Mouse (Mus musculus) kidney, embryonic 16.5 days (tissue): Measurements from ENCODE around the gene Arel1. TPM values are rescaled to one million over a fixed set of nuclear protein-coding genes. Genes with fewer than 3 reads are reported as not detected.

ENCODE experiments used
- ATAC-seq: fragments of 200-750 bp; cut with Nextera tagmentation; 2 replicates; pipeline ENCODE4 v1.8.0; 2017; ENCODE audit warnings: moderate TSS enrichment; ENCODE audit not compliant: low FRiP score, low TSS enrichment
- H3K27ac ChIP-seq: fragments of 300-500 bp; sonication (generic); 2 replicates; pipeline ENCODE4 v1.5.1; 2014; ENCODE audit warnings: low read length
- H3K27me3 ChIP-seq: fragments of 300-500 bp; sonication (generic); 2 replicates; pipeline ENCODE4 v1.6.1; 2014; ENCODE audit warnings: low read length, control low read depth, mixed read lengths; ENCODE audit not compliant: insufficient read depth
- H3K36me3 ChIP-seq: fragments of 300-500 bp; sonication (generic); 2 replicates; pipeline ENCODE4 v1.6.1; 2014; ENCODE audit warnings: low read length, control low read depth, mixed read lengths; ENCODE audit not compliant: insufficient read depth
- H3K4me1 ChIP-seq: fragments of 300-500 bp; sonication (generic); 2 replicates; pipeline ENCODE4 v1.6.1; 2014; ENCODE audit warnings: low read length, control low read depth, mixed read lengths; ENCODE audit not compliant: insufficient read depth
- H3K4me2 ChIP-seq: fragments of 300-500 bp; sonication (generic); replicated peaks from 2 replicates; pipeline ENCODE4 v1.6.1; 2014; ENCODE audit warnings: low read depth, low read length
- H3K4me3 ChIP-seq: fragments of 300-500 bp; sonication (generic); 2 replicates; pipeline ENCODE4 v1.5.1; 2014; ENCODE audit warnings: mild to moderate bottlenecking, low read length
- H3K9ac ChIP-seq: fragments of 300-500 bp; sonication (generic); replicated peaks from 2 replicates; pipeline ENCODE4 v1.6.1; 2014; ENCODE audit warnings: low read length
- H3K9me3 ChIP-seq: fragments of 300-500 bp; sonication (generic); 2 replicates; pipeline ENCODE4 v1.6.1; 2016; ENCODE audit warnings: low read length, control low read depth
- WGBS: fragments of 180-500 bp; shearing (Covaris S2); extraction: QIAGEN DNeasy Blood & Tissue Kit; methylation state at CpG from one replicate; pipeline ENCODE4 v1.1.7; 2014; 5-methylcytosine and 5-hydroxymethylcytosine counted together
- polyA plus RNA-seq: library from polyadenylated mRNA; unstranded; fragments of >200 nt; fragmentation: Nextera tagmentation; extraction: Ambion mirVana; gene quantifications from 2 replicates; pipeline ENCODE4 v1.2.1, GENCODE M21; 2015

Gene Arel1
- polyA plus RNA-seq = 13.5 and 14.5 TPM in 2 replicates

- H3K4me1 ChIP-seq = peaks cover 20% of the 10 kb centered on the region
- no peaks in the 10 kb centered on the region for H3K9me3 ChIP-seq
- ATAC-seq = peak; percentile 79; the same call in 1 of the 2 replicates
- WGBS = under 1% methylated on average over 42 of the region's 42 CpGs
- H3K4me2 ChIP-seq = peak within 1 kb of the TSS; percentile 92
- peaks cover 20% of the 10 kb centered on the region for H3K36me3 ChIP-seq
- no peak within 1 kb of the TSS for H3K27ac ChIP-seq
- H3K9ac ChIP-seq = peak within 1 kb of the TSS; percentile 85
- no peaks in the 10 kb centered on the region for H3K27me3 ChIP-seq
- H3K4me3 ChIP-seq = peak within 1 kb of the TSS; percentile 72
These were observed at the start of gene Arel1, which contains the start of gene Fcf1 for GRCm38 (mm10) chr12:84970428-84971096. TSS of gene Arel1 (minus strand) at chr12:84970900. TSS of gene Fcf1 (plus strand) at chr12:84970897.

- H3K27me3 ChIP-seq = no peaks in the 10 kb centered on the region
- H3K27ac ChIP-seq = no peak overlapping the region
- no peak for ATAC-seq
- WGBS = 95% methylated on average over 2 of the region's 2 CpGs
- peaks cover 11% of the 10 kb centered on the region for H3K9me3 ChIP-seq
- no peak overlapping the region for H3K4me2 ChIP-seq
- peaks cover 46% of the 10 kb centered on the region for H3K36me3 ChIP-seq
- H3K9ac ChIP-seq = no peak overlapping the region
- no peak overlapping the region for H3K4me3 ChIP-seq
- no peaks in the 10 kb centered on the region for H3K4me1 ChIP-seq
These were observed 41.5 kb upstream of the Arel1 start for GRCm38 (mm10) chr12:85012185-85012584.

- Histone ChIP-seq H3K9me3 (peaks cover 11% of the 10 kb centered on the region), H3K4me1 (no peaks in the 10 kb centered on the region), H3K4me3 (no peak overlapping the region), H3K9ac (no peak overlapping the region), H3K4me2 (no peak overlapping the region), H3K36me3 (peaks cover 40% of the 10 kb centered on the region), H3K27me3 (no peaks in the 10 kb centered on the region), H3K27ac (no peak overlapping the region)
- WGBS = 90% methylated on average over 2 of the region's 2 CpGs
- no peak for ATAC-seq
These were observed 39.8 kb upstream of the Arel1 start for GRCm38 (mm10) chr12:85010541-85010940.

GRCm38 (mm10) chr12:85009776-85010175 is 39.1 kb upstream of the Arel1 start:
- WGBS = 79% methylated on average over 1 of the region's 1 CpGs
- no peak overlapping the region for H3K27ac ChIP-seq
- no peaks in the 10 kb centered on the region for H3K4me1 ChIP-seq
- no peak overlapping the region for H3K4me2 ChIP-seq
- H3K36me3 ChIP-seq = peaks cover 39% of the 10 kb centered on the region
- H3K9ac ChIP-seq = no peak overlapping the region
- H3K27me3 ChIP-seq = no peaks in the 10 kb centered on the region
- peaks cover 11% of the 10 kb centered on the region for H3K9me3 ChIP-seq
- no peak overlapping the region for H3K4me3 ChIP-seq
- no peak for ATAC-seq

GRCm38 (mm10) chr12:85007021-85007420 is 36.3 kb upstream of the Arel1 start:
- Histone ChIP-seq H3K4me1 (no peaks in the 10 kb centered on the region), H3K9ac (no peak overlapping the region), H3K4me2 (no peak overlapping the region), H3K4me3 (no peak overlapping the region), H3K36me3 (peaks cover 23% of the 10 kb centered on the region), H3K9me3 (peaks cover 16% of the 10 kb centered on the region), H3K27me3 (no peaks in the 10 kb centered on the region), H3K27ac (no peak overlapping the region)
- no peak for ATAC-seq

GRCm38 (mm10) chr12:85006206-85006605 is 35.5 kb upstream of the Arel1 start:
- Histone ChIP-seq H3K36me3 (peaks cover 16% of the 10 kb centered on the region), H3K4me3 (no peak overlapping the region), H3K9me3 (peaks cover 9% of the 10 kb centered on the region), H3K4me2 (no peak overlapping the region), H3K4me1 (no peaks in the 10 kb centered on the region), H3K27me3 (no peaks in the 10 kb centered on the region), H3K9ac (no peak overlapping the region), H3K27ac (no peak overlapping the region)
- WGBS = 97% methylated on average over 1 of the region's 1 CpGs
- ATAC-seq = no peak

- no peaks in the 10 kb centered on the region for H3K27me3 ChIP-seq
- H3K9ac ChIP-seq = 0 out of 2 replicates have a peak overlapping the region, but pooled peaks have one; percentile 19
- H3K36me3 ChIP-seq = 0 out of 2 replicates have a peak, but pooled peaks cover 3% of the 10 kb centered on the region
- no peak overlapping the region for H3K27ac ChIP-seq
- H3K9me3 ChIP-seq = peaks cover 6% of the 10 kb centered on the region; the same call in 1 of the 2 replicates
- peaks cover 19% of the 10 kb centered on the region for H3K4me1 ChIP-seq
- ATAC-seq = no peak
- H3K4me3 ChIP-seq = peak overlapping the region; percentile 99; the same call in 1 of the 2 replicates
- H3K4me2 ChIP-seq = peak overlapping the region; percentile 96
These were observed 28.4 kb upstream of the Arel1 start for GRCm38 (mm10) chr12:84999053-84999452.

GRCm38 (mm10) chr12:84996501-84997398 is 26.1 kb upstream of the Arel1 start:
- no peaks in the 10 kb centered on the region; the same call in 1 of the 2 replicates for H3K9me3 ChIP-seq

GRCm38 (mm10) chr12:84996083-84996496 is 25.4 kb upstream of the Arel1 start, which contains the start of gene Ylpm1:
TSS of gene Ylpm1 (plus strand) at chr12:84996321.
- Histone ChIP-seq H3K9ac (peak within 1 kb of the TSS; percentile 97), H3K27me3 (no peaks in the 10 kb centered on the region), H3K4me2 (peak within 1 kb of the TSS; percentile 96), H3K9me3 (no peaks in the 10 kb centered on the region; the same call in 1 of the 2 replicates), H3K27ac (peak within 1 kb of the TSS; percentile 79), H3K4me3 (peak within 1 kb of the TSS; percentile 99), H3K36me3 (no peaks in the 10 kb centered on the region), H3K4me1 (peaks cover 19% of the 10 kb centered on the region)
- ATAC-seq = peak; percentile 99
- under 1% methylated on average over 45 of the region's 45 CpGs for whole genome bisulfite sequencing

More at GRCm38 (mm10) chr12:84996501-84997398, 26.1 kb upstream of the Arel1 start:
- peak overlapping the region; percentile 96 for H3K4me2 ChIP-seq
- H3K27ac ChIP-seq = peak overlapping the region; percentile 79
- H3K9ac ChIP-seq = peak overlapping the region; percentile 97
- under 1% methylated on average over 44 of the region's 44 CpGs for WGBS
- no peaks in the 10 kb centered on the region for H3K27me3 ChIP-seq
- H3K4me1 ChIP-seq = peaks cover 19% of the 10 kb centered on the region
- no peaks in the 10 kb centered on the region for H3K36me3 ChIP-seq
- H3K4me3 ChIP-seq = peak overlapping the region; percentile 99
- peak; percentile 78 for ATAC-seq
